Mouse (Mus musculus) Patski (cell line): Measurements from ENCODE around the gene Kank2. TPM values are rescaled to one million over a fixed set of nuclear protein-coding genes. Genes with fewer than 3 reads are reported as not detected.

Source experiments
- ATAC-seq: fragments of 100-300 bp; one replicate; pipeline ENCODE4 v1.8.0; 2021
- CTCF ChIA-PET: fragments of 350-600 bp; sonication (Branson Sonifier 250); formaldehyde crosslinking; loops from one replicate; lab custom pipeline; 2022; ENCODE audit warnings: inconsistent platforms; lab: Charles Lee
- POLR2A ChIA-PET: fragments of 350-600 bp; sonication (Branson Sonifier 250); formaldehyde crosslinking; loops from one replicate; lab custom pipeline; 2022; ENCODE audit warnings: antibody characterized with exemption, inconsistent platforms; lab: Charles Lee
- DNase-seq: peaks from one replicate; pipeline ENCODE4 v3.0.0-alpha.2; 2011; ENCODE audit warnings: low read depth, low spot score
- H3K27me3 ChIP-seq: fragments of 371-371 bp; one replicate; pipeline ENCODE4 v1.5.1; 2021
- CTCF ChIP-seq: fragments of 100-300 bp; IDR thresholded peaks from one replicate; pipeline ENCODE4 v1.5.1; 2021
- in situ Hi-C: fragments of 300-500 bp; cut with MboI; formaldehyde crosslinking; loops from 3 replicates; pipeline ENCODE4 v1.11.1; 2018; ENCODE audit warnings: low pct_unique_long_range_greater_than_20kb, mixed read lengths
- polyA plus RNA-seq: library from polyadenylated mRNA; unstranded; gene quantifications from one replicate; pipeline ENCODE4 v1.2.3, GENCODE M21; 2021

Gene Kank2
- polyA plus RNA-seq, 1 experiment from 2014 or later: 62.4 TPM

DNA sequence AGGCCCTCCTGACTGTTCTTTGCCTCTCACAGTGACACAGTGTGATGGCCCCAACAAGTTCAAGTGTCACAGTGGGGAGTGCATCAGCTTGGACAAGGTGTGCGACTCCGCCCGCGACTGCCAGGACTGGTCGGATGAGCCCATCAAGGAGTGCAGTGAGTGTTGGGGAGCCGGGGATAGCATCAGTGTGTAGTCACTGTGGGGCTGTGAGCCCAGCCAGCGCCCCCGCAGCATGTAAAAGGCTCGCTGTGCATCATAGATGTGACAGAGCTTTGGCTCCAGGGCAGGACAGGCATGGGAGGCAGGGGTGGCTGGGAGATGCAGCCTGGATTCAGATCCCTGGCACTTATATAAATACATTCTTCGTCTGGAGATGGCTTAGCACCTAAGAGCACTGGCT lies 61.4 kb downstream of the Kank2 start:
- DNase-seq (no peak), ATAC-seq (no peak)
- in situ Hi-C loops: no loop called here
- ChIA-PET CTCF (interaction anchor here (1.7 kb wide), 1 partner anchor 53 kb away, joined by 5 read pairs; no protein-coding TSS in a partner anchor), POLR2A (interaction anchor here (0.6 kb wide), 1 partner anchor 46 kb away, joined by 3 read pairs; no protein-coding TSS in a partner anchor)
- TF ChIP-seq CTCF: no peak
- H3K27me3 ChIP-seq: no peaks in the 10 kb centered on the region

GRCm38 (mm10) chr9:21736580-21736979 lies 62.0 kb downstream of the Kank2 start:
- ChIA-PET POLR2A (no interaction called here), CTCF (interaction anchor here (1.3 to 1.7 kb wide), 2 partner anchors 11 to 52 kb away, joined by 4 to 5 read pairs; no protein-coding TSS in a partner anchor)
- no peaks in the 10 kb centered on the region for H3K27me3 ChIP-seq
- ATAC-seq (peak; percentile 37), DNase-seq (no peak)
- no peak for TF ChIP-seq CTCF
- in situ Hi-C loops: no loop called here

GRCm38 (mm10) chr9:21735126-21735525 lies 63.4 kb downstream of the Kank2 start:
- no peak for TF ChIP-seq CTCF
- ATAC-seq (no peak), DNase-seq (no peak)
- in situ Hi-C loops: no loop called here
- ChIA-PET CTCF (interaction anchor here (1.3 kb wide), 1 partner anchor 12 kb away, joined by 4 read pairs; no protein-coding TSS in a partner anchor), POLR2A (interaction anchor here (0.6 kb wide), 1 partner anchor 13 kb away, joined by 5 read pairs; no protein-coding TSS in a partner anchor)
- no peaks in the 10 kb centered on the region for H3K27me3 ChIP-seq

GRCm38 (mm10) chr9:21733989-21734388 lies 64.6 kb downstream of the Kank2 start:
- in situ Hi-C loops: no loop called here
- no peaks in the 10 kb centered on the region for H3K27me3 ChIP-seq
- ChIA-PET CTCF (no interaction called here), POLR2A (interaction anchor here (0.5 kb wide), 1 partner anchor 10 kb away, joined by 3 read pairs; the partner anchor contains the start of gene Ldlr)
- DNase-seq (no peak), ATAC-seq (no peak)
- no peak for TF ChIP-seq CTCF

DNA sequence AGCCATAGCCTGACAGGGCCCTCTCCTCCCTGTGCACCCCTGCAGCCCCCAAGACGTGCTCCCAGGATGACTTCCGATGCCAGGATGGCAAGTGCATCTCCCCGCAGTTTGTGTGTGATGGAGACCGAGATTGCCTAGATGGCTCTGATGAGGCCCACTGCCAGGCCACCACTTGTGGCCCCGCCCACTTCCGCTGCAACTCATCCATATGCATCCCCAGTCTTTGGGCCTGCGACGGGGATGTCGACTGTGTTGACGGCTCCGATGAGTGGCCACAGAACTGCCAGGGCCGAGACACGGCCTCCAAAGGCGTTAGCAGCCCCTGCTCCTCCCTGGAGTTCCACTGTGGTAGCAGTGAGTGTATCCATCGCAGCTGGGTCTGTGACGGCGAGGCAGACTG lies 65.1 kb downstream of the Kank2 start:
- ChIA-PET POLR2A (no interaction called here), CTCF (no interaction called here)
- DNase-seq (no peak), ATAC-seq (no peak)
- TF ChIP-seq CTCF: no peak
- in situ Hi-C loops: no loop called here
- H3K27me3 ChIP-seq: no peaks in the 10 kb centered on the region

DNA sequence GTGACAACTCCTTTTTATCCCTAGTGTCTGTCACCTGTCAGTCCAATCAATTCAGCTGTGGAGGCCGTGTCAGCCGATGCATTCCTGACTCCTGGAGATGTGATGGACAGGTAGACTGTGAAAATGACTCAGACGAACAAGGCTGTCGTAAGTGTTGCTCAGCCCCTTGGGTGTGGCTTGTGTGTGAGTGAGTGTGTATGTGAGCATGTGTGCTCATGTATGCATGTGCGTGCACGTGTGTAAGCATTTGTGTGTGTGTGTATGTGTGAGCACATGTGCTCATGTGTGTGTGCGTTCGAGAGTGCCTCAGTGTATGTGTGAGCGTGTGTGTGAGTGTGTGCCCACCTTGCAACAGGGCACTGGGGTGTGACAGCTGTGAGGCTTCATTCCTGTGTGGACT lies 66.3 kb downstream of the Kank2 start:
- in situ Hi-C loops: no loop called here
- ATAC-seq: no peak
- ChIA-PET CTCF (no interaction called here), POLR2A (no interaction called here)
- no peak for TF ChIP-seq CTCF
- DNase-seq: no peak
- no peaks in the 10 kb centered on the region for H3K27me3 ChIP-seq

DNA sequence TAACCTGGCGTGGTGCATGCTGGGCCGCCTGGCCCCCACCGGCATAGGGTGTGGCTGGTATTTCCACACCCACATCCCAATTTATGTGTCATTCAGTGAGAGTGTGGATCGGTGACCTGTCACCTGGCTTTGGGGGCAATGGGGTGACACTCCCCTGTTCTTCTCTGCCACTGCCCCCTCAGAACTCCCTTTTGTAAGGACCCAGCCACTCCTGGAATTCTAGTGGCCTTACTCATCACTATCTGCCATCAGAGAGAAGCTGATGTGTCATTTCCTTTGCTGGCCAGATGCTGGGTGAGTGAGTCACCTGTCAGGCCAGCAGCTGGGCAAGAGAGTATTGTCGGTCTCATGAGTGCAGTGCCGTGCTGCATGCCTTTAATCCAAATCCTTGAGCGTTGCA lies 69.3 kb downstream of the Kank2 start:
- in situ Hi-C loops: no loop called here
- ChIA-PET POLR2A (no interaction called here), CTCF (no interaction called here)
- ATAC-seq (peak; percentile 92), DNase-seq (no peak)
- H3K27me3 ChIP-seq: no peaks in the 10 kb centered on the region
- TF ChIP-seq CTCF: no peak

GRCm38 (mm10) chr9:21728261-21728832 lies 70.2 kb downstream of the Kank2 start:
- in situ Hi-C loops: no loop called here
- POLR2A ChIA-PET: no interaction called here
- CTCF ChIA-PET: no interaction called here
- no peak for ATAC-seq
- no peaks in the 10 kb centered on the region for H3K27me3 ChIP-seq
- TF ChIP-seq CTCF: no peak
- DNase-seq: no peak

DNA sequence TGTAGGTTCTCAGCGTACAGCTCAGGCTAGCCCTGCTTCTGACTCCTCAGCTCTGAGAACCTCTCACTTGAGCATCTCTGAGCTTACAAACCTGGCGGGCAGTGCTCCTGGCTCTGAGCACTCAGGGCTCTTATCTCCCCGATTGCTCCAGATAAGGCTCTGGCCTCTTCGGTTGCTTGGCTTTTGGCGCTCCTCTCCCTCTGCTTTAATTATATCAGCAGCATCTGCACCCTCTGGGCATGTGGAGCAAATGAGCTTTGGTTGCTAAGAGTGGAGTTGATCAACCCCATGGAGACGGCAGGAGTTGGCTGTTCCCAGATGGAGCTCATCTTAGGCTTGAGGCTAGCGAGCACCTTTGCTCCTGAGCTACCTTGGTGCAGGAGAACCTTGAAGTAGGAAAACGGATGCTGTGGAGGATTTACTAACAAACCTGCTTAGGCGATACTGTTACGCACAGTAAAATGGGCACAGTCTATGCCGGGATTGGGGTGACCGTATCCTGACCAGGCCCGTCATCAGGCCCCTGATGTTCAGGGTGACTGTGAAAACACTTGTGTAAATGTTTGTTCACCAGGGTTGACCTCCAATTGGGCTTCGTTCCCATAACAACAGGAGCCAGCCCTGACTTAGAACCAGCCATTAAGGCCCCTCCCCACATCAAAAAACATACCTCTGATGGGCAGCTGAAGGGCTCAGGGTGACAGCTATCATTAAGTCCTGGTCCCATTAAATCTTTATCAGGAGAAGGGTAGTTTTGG lies 72.1 kb downstream of the Kank2 start:
- ChIA-PET CTCF (interaction anchor here (0.6 kb wide), 1 partner anchor 88 kb away, joined by 3 read pairs; no protein-coding TSS in a partner anchor), POLR2A (interaction anchor here (0.6 kb wide), 1 partner anchor 55 kb away, joined by 3 read pairs; no protein-coding TSS in a partner anchor)
- TF ChIP-seq CTCF: no peak
- DNase-seq (no peak), ATAC-seq (no peak)
- in situ Hi-C loops: no loop called here
- no peaks in the 10 kb centered on the region for H3K27me3 ChIP-seq

GRCm38 (mm10) chr9:21725224-21726121 lies 73.1 kb downstream of the Kank2 start:
- in situ Hi-C loops: no loop called here
- no peak for DNase-seq
- CTCF ChIA-PET: interaction anchor here (0.6 kb wide), 1 partner anchor 87 kb away, joined by 3 read pairs; no protein-coding TSS in a partner anchor

More at GRCm38 (mm10) chr9:21725224-21726121, 73.1 kb downstream of the Kank2 start:
- TF ChIP-seq CTCF: no peak
- ATAC-seq: no peak
- no peaks in the 10 kb centered on the region for H3K27me3 ChIP-seq
- POLR2A ChIA-PET: no interaction called here
